Mouse (Mus musculus) neural tube, embryonic 11.5 days (tissue): ENCODE measurements around the gene Gm7682. TPM values are rescaled to one million over a fixed set of nuclear protein-coding genes. Genes with fewer than 3 reads are reported as not detected.
"Not testable (repeated sequence)": the region's sequence is repeated elsewhere in the genome, so short reads cannot be mapped to it uniquely, and the experiment has no call there.

Source experiments
- ATAC-seq: fragments of 200-750 bp; cut with Nextera tagmentation; 2 replicates; pipeline ENCODE4 v1.8.0; 2017; ENCODE audit warnings: moderate number of reproducible peaks, mild to moderate bottlenecking, moderate TSS enrichment, moderate library complexity; ENCODE audit not compliant: insufficient read depth, low FRiP score, low TSS enrichment
- DNase-seq: peaks from one replicate; pipeline ENCODE4 v3.0.0-alpha.2; 2015; ENCODE audit warnings: low spot score
- H3K27ac ChIP-seq: fragments of 300-500 bp; sonication (generic); 2 replicates; pipeline ENCODE4 v1.5.1; 2014; ENCODE audit warnings: low read depth, mild to moderate bottlenecking, low read length
- H3K27me3 ChIP-seq: fragments of 300-500 bp; sonication (generic); 2 replicates; pipeline ENCODE4 v1.6.1; 2014; ENCODE audit warnings: mild to moderate bottlenecking, low read length, mixed read lengths; ENCODE audit not compliant: control insufficient read depth, insufficient read depth
- H3K36me3 ChIP-seq: fragments of 300-500 bp; sonication (generic); 2 replicates; pipeline ENCODE4 v1.6.1; 2014; ENCODE audit warnings: mild to moderate bottlenecking, low read length, moderate library complexity, mixed read lengths; ENCODE audit not compliant: control insufficient read depth, insufficient read depth
- H3K4me1 ChIP-seq: fragments of 300-500 bp; sonication (generic); 2 replicates; pipeline ENCODE4 v1.6.1; 2014; ENCODE audit warnings: low read length, mixed read lengths; ENCODE audit not compliant: control insufficient read depth, insufficient read depth
- H3K4me2 ChIP-seq: fragments of 300-500 bp; sonication (generic); 2 replicates; pipeline ENCODE4 v1.6.1; 2014; ENCODE audit warnings: low read depth, mild to moderate bottlenecking, moderate library complexity
- H3K4me3 ChIP-seq: fragments of 300-500 bp; sonication (generic); 2 replicates; pipeline ENCODE4 v1.5.1; 2014; ENCODE audit warnings: low read depth, low read length
- H3K9ac ChIP-seq: fragments of 300-500 bp; sonication (generic); 2 replicates; pipeline ENCODE4 v1.6.1; 2014; ENCODE audit warnings: mild to moderate bottlenecking, low read length
- H3K9me3 ChIP-seq: fragments of 300-500 bp; sonication (generic); 2 replicates; pipeline ENCODE4 v1.6.1; 2016; ENCODE audit warnings: low read length; ENCODE audit not compliant: control insufficient read depth
- WGBS: fragments of 180-500 bp; shearing (Covaris S2); extraction: QIAGEN DNeasy Blood & Tissue Kit; methylation state at CpG from one replicate; pipeline ENCODE4 v1.1.7; 2014; 5-methylcytosine and 5-hydroxymethylcytosine counted together
- polyA plus RNA-seq: library from polyadenylated mRNA; unstranded; fragments of >200 nt; fragmentation: Nextera tagmentation; extraction: Ambion mirVana; gene quantifications from 2 replicates; pipeline ENCODE4 v1.2.1, GENCODE M21; 2014

The Gm7682 gene
- polyA plus RNA-seq = not detected in 2 replicates

DNA sequence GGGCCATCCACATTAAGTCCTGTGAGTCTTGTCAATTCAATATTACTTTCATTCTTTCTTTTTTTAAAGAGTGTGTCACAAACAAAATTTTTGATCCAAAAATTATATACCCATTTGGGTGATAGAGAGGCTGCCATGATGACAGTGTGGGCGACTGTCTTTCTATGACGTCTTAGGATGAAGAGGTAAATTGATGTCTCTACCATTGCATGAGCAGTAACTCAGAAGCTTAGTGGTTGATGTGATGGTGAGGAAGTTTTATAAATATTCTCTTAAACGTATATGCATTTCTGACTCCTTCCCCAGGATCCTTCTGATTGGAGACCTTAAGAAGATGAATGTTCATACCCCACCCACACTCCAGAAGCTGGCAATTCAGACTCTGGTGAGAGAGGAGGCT, at the start of gene Gm7682:
Gm7682 (plus strand) TSS at position 301 of the 400 bp plus-strand sequence.
- H3K4me1 ChIP-seq, H3K27me3 ChIP-seq, H3K4me3 ChIP-seq, H3K36me3 ChIP-seq, H3K27ac ChIP-seq, H3K9me3 ChIP-seq, H3K4me2 ChIP-seq, ATAC-seq, H3K9ac ChIP-seq, DNase-seq: not testable (repeated sequence)
- WGBS = no CpG with 5 or more reads among the region's 3 CpGs

Other genes starting within 250 kb of the Gm7682 start
- gene Gm3106, start 227.8 kb upstream of the Gm7682 start, polyA plus RNA-seq = not detected in 2 replicates
- gene A430089I19Rik, start 139.0 kb upstream of the Gm7682 start, polyA plus RNA-seq = not detected in 2 replicates
- gene Gm6502, start 131.3 kb upstream of the Gm7682 start, polyA plus RNA-seq = not detected in 2 replicates
- gene AA792892, start 106.0 kb upstream of the Gm7682 start, polyA plus RNA-seq = not detected in 2 replicates
- not detected in 2 replicates for gene Gm3139, start 80.5 kb downstream of the Gm7682 start, polyA plus RNA-seq
- gene Gm3147, start 170.6 kb downstream of the Gm7682 start, polyA plus RNA-seq = not detected in 2 replicates
- not detected in 2 replicates for gene Gm6509, start 178.2 kb downstream of the Gm7682 start, polyA plus RNA-seq
- gene Gm6205, start 202.6 kb downstream of the Gm7682 start, polyA plus RNA-seq = not detected in 2 replicates